Mouse (Mus musculus) ES-Bruce4 (cell line): Measurements from ENCODE around the gene Lrrc19. TPM values are rescaled to one million over a fixed set of nuclear protein-coding genes. Genes with fewer than 3 reads are reported as not detected.
"Not testable (repeated sequence)": the region's sequence is repeated elsewhere in the genome, so short reads cannot be mapped to it uniquely, and the experiment has no call there.

Source experiments
- H3K27ac ChIP-seq: 2 replicates; pipeline ENCODE4 v1.5.1; 2012; ENCODE audit warnings: low read length, inconsistent platforms; ENCODE audit not compliant: insufficient read depth
- H3K27me3 ChIP-seq: 2 replicates; pipeline ENCODE4 v1.6.1; 2012; ENCODE audit warnings: mild to moderate bottlenecking, low read length, inconsistent platforms; ENCODE audit not compliant: control insufficient read depth, poor library complexity, insufficient read depth, severe bottlenecking
- H3K36me3 ChIP-seq: 2 replicates; pipeline ENCODE4 v1.6.1; 2012; ENCODE audit warnings: inconsistent platforms, mild to moderate bottlenecking, low read length, moderate library complexity; ENCODE audit not compliant: control insufficient read depth, poor library complexity, insufficient read depth, severe bottlenecking
- H3K4me1 ChIP-seq: one replicate; pipeline ENCODE4 v1.8.1; 2011; ENCODE audit warnings: low read length; ENCODE audit not compliant: control insufficient read depth, insufficient read depth
- H3K4me3 ChIP-seq: 2 replicates; pipeline ENCODE4 v1.5.1; 2011; ENCODE audit warnings: low read depth, mild to moderate bottlenecking, low read length
- H3K9ac ChIP-seq: 2 replicates; pipeline ENCODE4 v1.6.1; 2012; ENCODE audit warnings: low read depth, mild to moderate bottlenecking, inconsistent platforms; ENCODE audit not compliant: poor library complexity, severe bottlenecking
- H3K9me3 ChIP-seq: replicated peaks from 2 replicates; pipeline ENCODE4 v1.6.1; 2012; ENCODE audit warnings: mild to moderate bottlenecking, low read length, inconsistent platforms; ENCODE audit not compliant: control insufficient read depth, poor library complexity, insufficient read depth, severe bottlenecking
- CTCF ChIP-seq: IDR thresholded peaks from one replicate; pipeline ENCODE4 v1.8.1; 2011; ENCODE audit warnings: low read depth, low read length
- EP300 ChIP-seq: IDR thresholded peaks from 2 replicates; pipeline ENCODE4 v1.6.1; 2011; ENCODE audit warnings: low read depth, low read length; ENCODE audit not compliant: insufficient read depth
- POLR2A ChIP-seq: IDR thresholded peaks from one replicate; pipeline ENCODE4 v1.8.1; 2011; ENCODE audit warnings: low read length; ENCODE audit not compliant: insufficient read depth
- polyA plus RNA-seq: library from polyadenylated mRNA; stranded (reverse); fragments of >200 nt; gene quantifications from 2 replicates; pipeline ENCODE4 v1.2.4, GENCODE M21; 2011; ENCODE audit warnings: low read depth; ENCODE audit not compliant: missing spikeins, insufficient read depth, insufficient read length

Lrrc19 gene
- not detected in 2 replicates for polyA plus RNA-seq

GRCm38 (mm10) chr4:94649920-94650319 lies at the start of gene Lrrc19:
TSS of gene Lrrc19 (minus strand) at chr4:94650144.
- Histone ChIP-seq H3K27ac (no peak within 1 kb of the TSS), H3K27me3 (no peaks in the 10 kb centered on the region), H3K9ac (no peak within 1 kb of the TSS), H3K9me3 (no peaks in the 10 kb centered on the region), H3K4me1 (no peaks in the 10 kb centered on the region), H3K4me3 (no peak within 1 kb of the TSS), H3K36me3 (no peaks in the 10 kb centered on the region)
- no peak for TF ChIP-seq CTCF
- TF ChIP-seq POLR2A = no peak
- TF ChIP-seq EP300 = no peak

GRCm38 (mm10) chr4:94696368-94696767 lies 46.4 kb upstream of the Lrrc19 start:
- TF ChIP-seq EP300 (no peak), POLR2A (no peak), CTCF (no peak)
- H3K27me3 ChIP-seq = no peaks in the 10 kb centered on the region
- H3K27ac ChIP-seq = no peak overlapping the region
- no peaks in the 10 kb centered on the region for H3K36me3 ChIP-seq
- H3K9me3 ChIP-seq = no peaks in the 10 kb centered on the region
- no peak overlapping the region for H3K9ac ChIP-seq
- H3K4me3 ChIP-seq = no peak overlapping the region
- H3K4me1 ChIP-seq = no peaks in the 10 kb centered on the region

GRCm38 (mm10) chr4:94692175-94692574 lies 42.2 kb upstream of the Lrrc19 start:
- no peaks in the 10 kb centered on the region for H3K9me3 ChIP-seq
- no peak for TF ChIP-seq POLR2A
- TF ChIP-seq CTCF = no peak
- TF ChIP-seq EP300 = no peak

GRCm38 (mm10) chr4:94691078-94691477 lies 41.1 kb upstream of the Lrrc19 start:
- H3K4me1 ChIP-seq = no peaks in the 10 kb centered on the region
- no peaks in the 10 kb centered on the region for H3K9me3 ChIP-seq
- no peak overlapping the region for H3K9ac ChIP-seq
- no peak overlapping the region for H3K4me3 ChIP-seq
- H3K27me3 ChIP-seq = no peaks in the 10 kb centered on the region
- no peak for TF ChIP-seq POLR2A
- no peak for TF ChIP-seq CTCF
- no peak for TF ChIP-seq EP300
- no peak overlapping the region for H3K27ac ChIP-seq
- no peaks in the 10 kb centered on the region for H3K36me3 ChIP-seq

More at GRCm38 (mm10) chr4:94692175-94692574, 42.2 kb upstream of the Lrrc19 start:
- Histone ChIP-seq H3K27me3 (no peaks in the 10 kb centered on the region), H3K36me3 (no peaks in the 10 kb centered on the region), H3K4me1 (no peaks in the 10 kb centered on the region), H3K4me3 (no peak overlapping the region), H3K27ac (no peak overlapping the region), H3K9ac (no peak overlapping the region)

GRCm38 (mm10) chr4:94689804-94690203 lies 39.9 kb upstream of the Lrrc19 start:
- not testable (repeated sequence) for H3K4me3 ChIP-seq, H3K36me3 ChIP-seq, H3K9ac ChIP-seq, H3K4me1 ChIP-seq, H3K9me3 ChIP-seq, H3K27ac ChIP-seq, H3K27me3 ChIP-seq

- H3K9me3 ChIP-seq = no peaks in the 10 kb centered on the region
- no peaks in the 10 kb centered on the region for H3K4me1 ChIP-seq
- H3K27ac ChIP-seq = no peak overlapping the region
- no peak overlapping the region for H3K9ac ChIP-seq
- TF ChIP-seq CTCF (no peak), EP300 (no peak), POLR2A (no peak)
- H3K36me3 ChIP-seq = no peaks in the 10 kb centered on the region
- no peak overlapping the region for H3K4me3 ChIP-seq
- H3K27me3 ChIP-seq = no peaks in the 10 kb centered on the region
Observed at GRCm38 (mm10) chr4:94683305-94683704, 33.4 kb upstream of the Lrrc19 start.
